Mouse (Mus musculus): ENCODE measurements around the gene Myof. TPM values are rescaled to one million over a fixed set of nuclear protein-coding genes. Genes with fewer than 3 reads are reported as not detected.

Gene Myof
- polyA plus RNA-seq, 1 experiment from 2014 or later: 24.6 TPM

DNA sequence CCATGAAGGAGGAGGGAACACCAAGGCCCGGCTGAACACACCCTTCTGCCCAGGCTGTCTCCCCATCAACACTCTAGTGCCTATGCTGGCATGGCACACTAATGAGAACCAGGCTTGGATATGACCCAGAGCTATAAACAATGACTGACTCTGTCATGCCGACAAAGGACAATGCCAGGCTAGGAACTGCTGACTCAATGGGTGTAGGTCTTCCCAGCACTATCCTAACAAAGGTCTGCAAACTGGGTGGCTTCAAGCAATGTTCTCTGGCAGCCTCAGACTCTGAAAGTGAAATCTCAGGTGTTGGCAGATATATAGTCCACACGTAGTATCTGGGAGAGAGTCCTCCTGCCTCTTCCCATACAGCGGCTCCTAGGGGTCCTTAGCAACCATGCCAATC, 55.2 kb downstream of the Myof start:
- H3K27me3 ChIP-seq (replicated peaks; ENCODE audit: control insufficient read depth, insufficient read depth, low read length): no peaks in the 10 kb centered on the region
- 84% methylated on average over 4 of the region's 4 CpGs for WGBS
- no peak for DNase-seq (ENCODE audit: low spot score)
- no peak overlapping the region for H3K4me2 ChIP-seq (ENCODE audit: low read depth, low read length)
- no peak overlapping the region for H3K27ac ChIP-seq (replicated peaks; ENCODE audit: low read depth, low read length)
- no peak overlapping the region for H3K9ac ChIP-seq (ENCODE audit: low read depth, low read length)
- H3K4me1 ChIP-seq (ENCODE audit: control insufficient read depth, insufficient read depth, low read length): no peaks in the 10 kb centered on the region
- no peaks in the 10 kb centered on the region for H3K36me3 ChIP-seq (ENCODE audit: control insufficient read depth, insufficient read depth, low read length)
- no peaks in the 10 kb centered on the region for H3K9me3 ChIP-seq (ENCODE audit: control insufficient read depth, low read length)
- ATAC-seq (ENCODE audit: low read depth): no peak
- no peak overlapping the region for H3K4me3 ChIP-seq (ENCODE audit: low read depth, low read length)

DNA sequence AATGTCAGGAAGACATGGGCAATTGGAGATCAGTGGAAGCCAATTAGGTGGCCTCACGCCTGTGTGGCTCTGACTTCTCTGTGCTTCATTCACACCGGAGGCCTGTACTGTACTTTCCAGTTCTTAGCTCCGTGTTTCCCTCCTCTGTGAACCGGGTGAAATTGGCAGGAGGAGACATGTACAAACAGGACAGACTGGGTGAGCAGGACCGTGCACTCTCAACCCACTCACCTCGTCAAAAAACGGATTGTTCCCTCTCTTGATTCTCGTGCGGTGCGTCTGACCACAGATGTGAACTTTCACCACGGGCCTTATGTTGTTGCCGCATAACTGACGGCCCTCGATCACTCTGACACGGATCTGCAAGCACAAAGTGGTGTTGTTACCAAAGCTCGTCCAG, 57.6 kb downstream of the Myof start:
- DNase-seq (ENCODE audit: low spot score) (no peak), ATAC-seq (ENCODE audit: low read depth) (no peak)
- no peak overlapping the region for H3K4me3 ChIP-seq (ENCODE audit: low read depth, low read length)
- H3K9me3 ChIP-seq (ENCODE audit: control insufficient read depth, low read length): no peaks in the 10 kb centered on the region
- no peaks in the 10 kb centered on the region for H3K27me3 ChIP-seq (replicated peaks; ENCODE audit: control insufficient read depth, insufficient read depth, low read length)
- no peak overlapping the region for H3K27ac ChIP-seq (replicated peaks; ENCODE audit: low read depth, low read length)
- no peak overlapping the region for H3K9ac ChIP-seq (ENCODE audit: low read depth, low read length)
- WGBS: 82% methylated on average over 16 of the region's 16 CpGs
- no peaks in the 10 kb centered on the region for H3K36me3 ChIP-seq (ENCODE audit: control insufficient read depth, insufficient read depth, low read length)
- H3K4me2 ChIP-seq (ENCODE audit: low read depth, low read length): no peak overlapping the region
- H3K4me1 ChIP-seq (ENCODE audit: control insufficient read depth, insufficient read depth, low read length): no peaks in the 10 kb centered on the region

DNA sequence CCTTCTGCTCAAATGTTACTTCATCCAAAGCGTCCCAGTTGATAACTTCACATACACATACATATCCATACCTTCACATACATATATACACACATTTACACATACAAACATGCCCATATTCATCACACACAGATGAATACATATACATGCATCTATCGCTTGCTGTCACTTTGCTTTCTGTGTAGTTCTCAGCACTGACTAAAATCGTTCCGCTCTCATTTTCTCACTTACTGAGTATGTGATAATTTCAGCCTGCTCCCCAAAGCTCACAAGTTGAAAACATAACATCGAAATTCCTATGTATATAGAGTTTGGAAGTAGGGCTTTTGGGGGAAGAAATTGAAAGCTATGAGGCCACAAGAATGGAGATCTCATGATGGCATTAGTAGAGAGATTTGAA, 67.4 kb downstream of the Myof start:
- WGBS: 92% methylated on average over 5 of the region's 5 CpGs

DNA sequence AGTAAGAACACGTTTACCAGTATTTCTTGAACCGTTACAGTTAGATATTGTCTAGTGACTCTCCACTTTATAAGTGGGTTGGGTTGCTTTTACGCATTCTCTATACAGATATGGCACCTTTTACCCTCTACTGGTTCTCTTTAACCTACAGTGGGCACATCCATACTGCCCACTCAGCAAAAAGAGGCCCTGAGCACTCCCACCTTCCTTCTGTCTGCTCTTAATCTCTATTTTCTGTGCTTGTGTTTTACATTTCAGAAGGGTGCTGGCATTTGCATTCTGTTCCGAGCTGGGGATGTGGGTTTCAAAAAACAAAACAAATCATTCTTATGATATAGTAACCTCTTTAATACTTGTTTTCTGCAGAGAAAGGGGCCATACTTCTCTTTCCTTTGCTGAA, 72.8 kb downstream of the Myof start:
- Histone ChIP-seq H3K27ac (replicated peaks; ENCODE audit: low read depth, low read length) (no peak overlapping the region), H3K36me3 (ENCODE audit: control insufficient read depth, insufficient read depth, low read length) (0 out of 2 replicates have a peak, but pooled peaks cover 6% of the 10 kb centered on the region), H3K9ac (ENCODE audit: low read depth, low read length) (no peak overlapping the region), H3K4me3 (ENCODE audit: low read depth, low read length) (no peak overlapping the region), H3K27me3 (replicated peaks; ENCODE audit: control insufficient read depth, insufficient read depth, low read length) (no peaks in the 10 kb centered on the region), H3K4me1 (ENCODE audit: control insufficient read depth, insufficient read depth, low read length) (no peaks in the 10 kb centered on the region), H3K4me2 (ENCODE audit: low read depth, low read length) (no peak overlapping the region), H3K9me3 (ENCODE audit: control insufficient read depth, low read length) (no peaks in the 10 kb centered on the region)
- WGBS: 89% methylated on average over 4 of the region's 4 CpGs
- ATAC-seq (ENCODE audit: low read depth): no peak
- DNase-seq (ENCODE audit: low spot score): no peak

More for the DNA sequence above, 67.4 kb downstream of the Myof start:
- no peak overlapping the region for H3K4me3 ChIP-seq (ENCODE audit: low read depth, low read length)
- no peak overlapping the region for H3K27ac ChIP-seq (replicated peaks; ENCODE audit: low read depth, low read length)
- H3K27me3 ChIP-seq (replicated peaks; ENCODE audit: control insufficient read depth, insufficient read depth, low read length): no peaks in the 10 kb centered on the region
- H3K4me1 ChIP-seq (ENCODE audit: control insufficient read depth, insufficient read depth, low read length): no peaks in the 10 kb centered on the region
- peaks cover 12% of the 10 kb centered on the region; the same call in 1 of the 2 replicates for H3K36me3 ChIP-seq (ENCODE audit: control insufficient read depth, insufficient read depth, low read length)
- H3K9ac ChIP-seq (ENCODE audit: low read depth, low read length): no peak overlapping the region
- no peak overlapping the region for H3K4me2 ChIP-seq (ENCODE audit: low read depth, low read length)
- ATAC-seq (ENCODE audit: low read depth) (no peak), DNase-seq (ENCODE audit: low spot score) (no peak)
- H3K9me3 ChIP-seq (ENCODE audit: control insufficient read depth, low read length): no peaks in the 10 kb centered on the region

DNA sequence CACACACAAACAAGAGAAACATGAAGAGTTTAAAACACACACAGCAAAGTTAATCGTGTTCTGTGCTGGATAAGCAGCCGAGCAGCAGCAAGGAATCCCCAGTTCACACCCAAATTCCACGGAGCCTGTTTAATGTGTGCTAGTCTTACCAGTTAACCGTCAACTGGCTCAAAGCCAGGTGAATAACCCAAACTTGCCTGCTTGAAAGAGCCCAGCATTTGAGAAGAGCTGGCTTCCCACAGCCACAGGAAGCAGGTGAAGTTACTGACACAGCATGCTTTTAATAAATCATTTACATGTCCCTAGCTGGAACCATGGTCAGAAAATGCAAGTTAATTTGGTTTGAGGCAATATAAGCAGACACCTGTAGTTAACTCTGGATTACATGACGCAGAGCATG, 73.4 kb downstream of the Myof start:
- 48% methylated on average over 5 of the region's 5 CpGs for WGBS
- H3K27me3 ChIP-seq (replicated peaks; ENCODE audit: control insufficient read depth, insufficient read depth, low read length): no peaks in the 10 kb centered on the region
- H3K4me2 ChIP-seq (ENCODE audit: low read depth, low read length): no peak overlapping the region
- no peak overlapping the region for H3K4me3 ChIP-seq (ENCODE audit: low read depth, low read length)
- H3K27ac ChIP-seq (replicated peaks; ENCODE audit: low read depth, low read length): no peak overlapping the region
- ATAC-seq (ENCODE audit: low read depth): no peak
- 0 out of 2 replicates have a peak, but pooled peaks cover 6% of the 10 kb centered on the region for H3K36me3 ChIP-seq (ENCODE audit: control insufficient read depth, insufficient read depth, low read length)
- no peaks in the 10 kb centered on the region for H3K9me3 ChIP-seq (ENCODE audit: control insufficient read depth, low read length)
- no peaks in the 10 kb centered on the region for H3K4me1 ChIP-seq (ENCODE audit: control insufficient read depth, insufficient read depth, low read length)
- peak; percentile 79 for DNase-seq (ENCODE audit: low spot score)
- no peak overlapping the region for H3K9ac ChIP-seq (ENCODE audit: low read depth, low read length)

DNA sequence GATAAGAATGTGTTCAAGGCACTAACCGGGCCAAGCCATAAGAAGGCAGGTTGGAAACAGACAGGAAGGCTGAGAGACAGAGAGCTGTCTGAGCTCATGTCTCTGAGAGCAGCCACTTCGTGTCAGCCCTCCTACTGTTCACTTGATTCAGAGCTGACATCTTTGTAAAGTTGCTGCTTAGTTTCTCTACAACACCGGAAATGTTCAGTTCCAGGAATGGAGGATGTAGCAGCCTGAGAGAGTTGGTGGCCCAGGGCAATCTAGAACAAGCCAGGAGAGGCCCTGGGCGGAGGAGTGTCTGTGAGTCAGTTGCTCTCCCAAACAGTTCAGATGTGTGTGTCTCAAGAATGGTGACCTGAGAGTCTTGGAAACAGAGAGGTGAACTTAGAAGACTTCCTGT, 77.5 kb downstream of the Myof start:
- Histone ChIP-seq H3K4me1 (ENCODE audit: control insufficient read depth, insufficient read depth, low read length) (no peaks in the 10 kb centered on the region), H3K4me2 (ENCODE audit: low read depth, low read length) (no peak overlapping the region), H3K36me3 (ENCODE audit: control insufficient read depth, insufficient read depth, low read length) (0 out of 2 replicates have a peak, but pooled peaks cover 6% of the 10 kb centered on the region), H3K9me3 (ENCODE audit: control insufficient read depth, low read length) (no peaks in the 10 kb centered on the region), H3K27me3 (replicated peaks; ENCODE audit: control insufficient read depth, insufficient read depth, low read length) (no peaks in the 10 kb centered on the region), H3K27ac (replicated peaks; ENCODE audit: low read depth, low read length) (no peak overlapping the region), H3K4me3 (ENCODE audit: low read depth, low read length) (no peak overlapping the region), H3K9ac (ENCODE audit: low read depth, low read length) (no peak overlapping the region)
- DNase-seq (ENCODE audit: low spot score) (no peak), ATAC-seq (ENCODE audit: low read depth) (no peak)
- 73% methylated on average over 4 of the region's 4 CpGs for WGBS

DNA sequence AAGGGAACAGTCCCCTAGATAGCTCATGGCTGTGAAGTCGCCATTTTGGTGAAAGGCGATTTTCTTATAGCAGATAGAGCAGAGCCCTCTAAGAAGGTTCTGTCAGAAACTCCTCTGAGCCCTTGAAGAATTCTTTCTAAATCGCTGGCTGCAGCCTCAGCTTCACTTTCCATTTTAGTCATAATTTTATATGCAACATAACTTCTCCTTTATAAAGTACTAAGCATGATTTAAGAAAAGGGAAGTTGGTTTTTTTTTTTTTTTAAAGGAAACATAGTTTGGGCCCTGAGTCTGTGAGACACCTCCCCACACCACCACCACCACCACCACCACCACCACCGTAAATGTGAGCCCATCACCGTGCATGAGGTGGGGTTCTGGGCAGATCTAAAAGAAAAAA, 80.0 kb downstream of the Myof start:
- WGBS: 84% methylated on average over 5 of the region's 5 CpGs
- no peak for ATAC-seq (ENCODE audit: low read depth)
- Histone ChIP-seq H3K36me3 (ENCODE audit: control insufficient read depth, insufficient read depth, low read length) (0 out of 2 replicates have a peak, but pooled peaks cover 6% of the 10 kb centered on the region), H3K4me3 (ENCODE audit: low read depth, low read length) (no peak overlapping the region), H3K4me1 (ENCODE audit: control insufficient read depth, insufficient read depth, low read length) (no peaks in the 10 kb centered on the region), H3K4me2 (ENCODE audit: low read depth, low read length) (no peak overlapping the region), H3K27ac (replicated peaks; ENCODE audit: low read depth, low read length) (no peak overlapping the region), H3K9me3 (ENCODE audit: control insufficient read depth, low read length) (no peaks in the 10 kb centered on the region), H3K27me3 (replicated peaks; ENCODE audit: control insufficient read depth, insufficient read depth, low read length) (no peaks in the 10 kb centered on the region), H3K9ac (ENCODE audit: low read depth, low read length) (no peak overlapping the region)
- no peak for DNase-seq (ENCODE audit: low spot score)

DNA sequence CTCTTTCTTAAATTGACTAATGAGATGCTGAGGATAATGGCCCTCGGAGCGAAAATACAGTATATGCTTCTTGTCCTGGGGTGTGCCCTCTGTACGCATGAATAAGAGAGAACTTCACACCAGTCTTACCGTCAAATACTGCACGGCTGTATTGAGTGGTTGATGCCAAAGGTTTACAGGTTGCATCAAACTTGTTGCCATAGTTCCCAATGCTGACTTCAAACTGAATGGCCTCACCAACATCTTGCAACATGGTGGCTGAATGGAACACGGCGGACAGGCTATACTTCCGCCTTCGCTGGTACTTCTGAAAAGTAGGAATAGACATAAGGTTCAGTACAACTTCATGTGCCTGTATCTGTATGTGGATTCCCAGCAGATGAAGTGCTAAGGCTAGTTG, 82.6 kb downstream of the Myof start:
- WGBS: 97% methylated on average over 9 of the region's 9 CpGs
- 0 out of 2 replicates have a peak, but pooled peaks cover under 1% of the 10 kb centered on the region for H3K36me3 ChIP-seq (ENCODE audit: control insufficient read depth, insufficient read depth, low read length)
- H3K27ac ChIP-seq (replicated peaks; ENCODE audit: low read depth, low read length): no peak overlapping the region
- ATAC-seq (ENCODE audit: low read depth) (no peak), DNase-seq (ENCODE audit: low spot score) (no peak)
- no peak overlapping the region for H3K9ac ChIP-seq (ENCODE audit: low read depth, low read length)
- H3K27me3 ChIP-seq (replicated peaks; ENCODE audit: control insufficient read depth, insufficient read depth, low read length): no peaks in the 10 kb centered on the region
- H3K4me2 ChIP-seq (ENCODE audit: low read depth, low read length): no peak overlapping the region
- H3K9me3 ChIP-seq (ENCODE audit: control insufficient read depth, low read length): no peaks in the 10 kb centered on the region
- H3K4me3 ChIP-seq (ENCODE audit: low read depth, low read length): no peak overlapping the region
- no peaks in the 10 kb centered on the region for H3K4me1 ChIP-seq (ENCODE audit: control insufficient read depth, insufficient read depth, low read length)

DNA sequence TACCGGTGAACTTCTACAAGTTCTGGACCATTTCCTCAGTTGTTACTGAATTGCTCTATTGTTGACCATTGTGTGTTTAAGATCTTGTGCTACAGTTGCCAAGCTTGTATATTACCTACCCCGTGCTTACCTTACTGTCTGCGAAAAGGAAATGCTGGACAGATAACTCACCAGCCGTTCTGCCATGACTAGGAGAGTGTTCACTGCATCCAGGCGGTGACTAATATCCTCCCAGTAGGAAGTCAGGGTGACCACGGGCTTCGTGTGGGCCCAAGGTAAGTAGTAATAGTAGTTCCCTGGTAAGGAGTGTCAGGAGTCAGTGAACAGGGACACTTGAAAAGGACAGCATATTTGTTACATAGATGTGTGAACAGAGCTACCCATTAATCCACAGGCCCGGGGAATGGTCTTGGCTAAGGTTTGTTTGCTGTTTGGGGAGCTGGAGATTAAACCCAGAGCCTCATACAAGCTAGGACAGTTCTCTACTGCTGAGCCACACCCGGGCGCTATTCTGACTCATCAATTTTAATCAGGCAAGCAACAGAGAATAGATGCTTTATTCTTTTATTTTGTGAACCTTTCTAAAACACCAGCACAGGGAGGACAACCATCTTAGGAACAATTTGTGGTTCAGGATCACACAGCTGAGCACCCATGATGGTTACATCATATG, 83.7 kb downstream of the Myof start:
- no peaks in the 10 kb centered on the region for H3K9me3 ChIP-seq (ENCODE audit: control insufficient read depth, low read length)
- DNase-seq (ENCODE audit: low spot score) (no peak), ATAC-seq (ENCODE audit: low read depth) (no peak)
- 85% methylated on average over 10 of the region's 10 CpGs for WGBS
- H3K9ac ChIP-seq (ENCODE audit: low read depth, low read length): no peak overlapping the region
- H3K27ac ChIP-seq (replicated peaks; ENCODE audit: low read depth, low read length): no peak overlapping the region
- H3K4me3 ChIP-seq (ENCODE audit: low read depth, low read length): no peak overlapping the region
- H3K4me1 ChIP-seq (ENCODE audit: control insufficient read depth, insufficient read depth, low read length): no peaks in the 10 kb centered on the region
- no peak overlapping the region for H3K4me2 ChIP-seq (ENCODE audit: low read depth, low read length)
- H3K36me3 ChIP-seq (ENCODE audit: control insufficient read depth, insufficient read depth, low read length): no peaks in the 10 kb centered on the region
- no peaks in the 10 kb centered on the region for H3K27me3 ChIP-seq (replicated peaks; ENCODE audit: control insufficient read depth, insufficient read depth, low read length)

All from embryonic facial prominence, embryonic 14.5 days (tissue).